Mouse (Mus musculus) kidney, adult 8-10 months (tissue): ENCODE data around the gene Ccdc149.

Experiments used
- DNase-seq, 2 experiments: peaks; one replicate each; pipeline ENCODE4 v3.0.0; 2022

Ccdc149 gene

DNA sequence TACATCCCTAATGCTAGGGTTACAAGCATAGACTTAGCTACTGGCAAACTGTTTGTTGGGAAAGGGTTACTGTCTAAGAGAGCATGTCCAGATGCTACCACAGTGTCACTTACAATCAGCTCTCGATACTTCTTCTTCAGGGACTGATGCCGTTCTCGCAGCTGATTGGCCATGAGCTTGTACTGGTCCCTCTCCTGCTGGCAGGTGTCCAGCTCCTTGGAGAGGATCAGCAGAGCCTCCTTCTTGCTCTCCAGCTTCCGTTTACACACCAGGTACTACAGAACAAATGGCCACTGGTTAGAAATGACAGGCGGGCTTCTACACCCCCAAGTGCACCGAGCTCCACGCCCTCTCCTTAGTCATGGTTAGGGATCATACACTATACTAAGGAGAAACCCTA is 32.4 kb downstream of the Ccdc149 start:
- DNase-seq = no peak

GRCm38 (mm10) chr5:52435533-52435932 is 35.8 kb downstream of the Ccdc149 start:
- DNase-seq = no peak

DNA sequence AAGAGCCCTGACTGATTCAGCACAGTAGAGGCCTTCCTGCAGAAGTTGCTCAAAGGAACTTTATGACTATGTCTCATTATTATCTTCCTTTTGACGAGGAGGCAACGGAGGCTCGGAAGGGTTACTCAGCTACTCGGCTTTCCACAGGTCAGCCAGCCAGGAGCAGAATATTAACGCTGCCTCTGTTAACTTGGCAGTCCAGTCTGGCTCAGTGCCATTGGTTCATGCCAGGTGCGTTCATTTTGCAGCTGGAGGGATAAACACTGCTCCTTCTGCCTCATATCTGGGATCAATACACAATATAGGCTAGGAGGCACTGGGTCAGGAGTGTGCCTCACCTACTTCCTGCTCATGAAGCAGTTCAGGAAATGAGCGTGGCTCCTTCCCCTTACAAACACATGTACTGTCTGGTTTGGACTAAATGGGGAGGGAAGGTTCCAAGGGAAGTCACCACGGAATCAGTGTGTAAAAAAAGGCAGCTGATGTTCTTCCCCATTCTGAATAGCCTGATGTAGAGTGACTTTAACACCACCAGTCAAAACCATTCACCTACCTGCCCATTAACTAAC is 40.0 kb downstream of the Ccdc149 start:
- peak; percentile 48 to 67 for DNase-seq

DNA sequence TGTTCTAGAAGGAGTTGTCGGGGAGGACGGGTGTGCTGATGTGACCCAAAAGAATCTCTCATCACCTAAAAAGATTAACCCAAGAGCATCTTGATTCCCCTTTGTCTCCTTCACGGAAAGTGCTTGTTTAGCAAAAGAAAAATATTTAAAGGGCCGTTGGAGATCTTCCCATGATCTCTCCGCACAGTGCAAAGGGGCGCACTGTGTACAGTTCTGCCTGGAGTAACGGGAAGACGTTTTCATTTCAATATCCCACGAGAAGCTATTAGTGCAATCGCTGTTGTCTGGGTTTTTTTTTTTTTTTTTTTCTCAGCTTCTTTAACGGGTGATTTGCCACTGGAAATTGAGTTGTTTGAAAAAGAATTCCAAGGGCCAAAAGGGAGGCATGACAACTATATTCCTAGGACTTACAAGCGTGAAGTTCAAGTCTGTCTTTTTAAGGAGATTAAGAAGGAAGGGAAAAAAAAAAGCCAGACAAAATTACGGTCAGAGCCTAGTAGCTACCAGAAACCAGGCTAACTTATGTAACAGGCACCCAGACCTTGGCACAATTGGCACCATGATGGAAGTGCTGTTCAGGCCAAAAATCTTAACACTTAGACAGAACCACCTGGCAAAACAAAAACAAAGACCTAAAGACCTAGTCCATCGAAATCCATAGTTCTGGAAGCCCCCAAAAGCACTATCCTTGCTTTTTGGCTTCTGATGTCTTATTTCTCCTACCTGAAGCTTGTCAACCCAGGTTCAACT is 41.4 kb downstream of the Ccdc149 start:
- DNase-seq = no peak

GRCm38 (mm10) chr5:52428613-52429012 is 42.7 kb downstream of the Ccdc149 start:
- DNase-seq = no peak

DNA sequence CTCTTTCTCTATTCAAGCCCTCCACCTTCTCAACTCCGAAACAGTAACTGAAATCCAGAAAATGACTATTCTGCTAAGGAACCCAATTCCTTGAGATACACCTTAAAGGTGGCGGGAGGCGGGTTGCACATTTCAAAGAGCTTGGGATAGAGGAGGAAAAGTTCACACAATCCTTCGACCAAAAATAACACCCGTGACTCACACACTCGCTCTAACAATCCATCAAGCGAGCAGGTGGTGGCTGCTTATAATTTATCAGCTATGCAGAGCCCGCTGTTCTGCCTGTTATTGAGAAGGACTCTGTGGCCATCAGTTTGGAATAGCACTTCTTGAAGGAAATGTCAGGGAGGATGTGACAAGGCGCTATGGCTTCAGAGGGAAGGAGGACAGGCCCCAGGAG is 45.5 kb downstream of the Ccdc149 start:
- DNase-seq = no peak

GRCm38 (mm10) chr5:52423893-52424292 is 47.4 kb downstream of the Ccdc149 start:
- DNase-seq = no peak

GRCm38 (mm10) chr5:52416485-52416884 is 54.8 kb downstream of the Ccdc149 start:
- DNase-seq = no peak

DNA sequence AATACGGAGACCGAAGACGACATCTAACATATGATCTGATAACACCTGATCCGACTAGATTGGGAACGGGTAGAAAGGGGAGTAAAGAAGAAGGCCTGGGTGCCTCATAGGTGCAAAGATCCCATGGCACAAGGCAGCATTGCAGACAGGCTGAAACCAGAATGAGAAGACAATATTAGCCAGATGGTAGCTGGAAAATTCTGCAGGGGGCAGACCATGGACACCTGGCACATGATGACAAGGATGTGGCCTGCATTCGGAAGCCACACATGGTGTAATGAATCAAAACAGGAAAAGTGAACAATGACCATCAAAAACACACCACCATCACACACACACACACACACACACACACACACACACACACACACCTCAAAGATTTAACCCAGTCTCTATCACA is 55.4 kb downstream of the Ccdc149 start:
- DNase-seq = no peak

DNA sequence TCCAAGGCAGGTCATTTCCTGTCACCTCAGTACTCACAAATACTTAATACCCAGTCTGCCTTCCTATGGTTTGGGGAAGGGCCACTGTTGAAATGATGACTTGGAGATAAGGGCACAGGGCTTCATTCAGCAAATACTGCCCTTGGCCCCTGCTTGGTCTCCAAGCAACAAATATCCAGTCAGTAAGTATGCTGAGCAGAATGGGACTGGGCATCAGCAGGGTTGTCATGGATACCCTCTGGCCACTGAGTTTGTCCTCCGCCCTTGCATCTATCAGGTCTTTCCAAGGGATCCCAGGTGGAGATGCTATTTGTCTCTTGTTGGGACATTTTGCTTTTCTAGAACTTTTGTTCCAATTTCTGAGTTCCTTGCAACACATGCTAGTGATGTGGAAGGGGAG is 56.1 kb downstream of the Ccdc149 start:
- DNase-seq = no peak

DNA sequence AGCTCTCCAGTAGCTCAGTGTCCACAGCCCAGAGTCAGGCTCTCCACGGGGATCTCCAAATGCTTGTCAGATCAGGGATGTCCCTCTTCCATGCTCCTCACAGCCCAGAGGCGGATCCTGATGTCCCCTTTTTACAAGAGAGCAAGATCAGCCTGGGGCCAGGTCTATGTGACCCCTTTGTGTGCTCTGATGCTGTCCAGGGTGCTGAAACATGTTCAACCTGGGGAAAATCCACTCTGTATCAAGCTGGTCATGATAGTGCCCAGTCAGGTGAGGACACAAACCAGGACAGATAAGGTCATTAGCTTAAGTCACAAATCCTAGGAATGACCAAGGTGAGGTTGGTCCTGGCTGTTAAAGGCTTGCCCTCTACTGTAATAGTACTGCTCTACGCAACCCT is 59.8 kb downstream of the Ccdc149 start:
- no peak for DNase-seq

DNA sequence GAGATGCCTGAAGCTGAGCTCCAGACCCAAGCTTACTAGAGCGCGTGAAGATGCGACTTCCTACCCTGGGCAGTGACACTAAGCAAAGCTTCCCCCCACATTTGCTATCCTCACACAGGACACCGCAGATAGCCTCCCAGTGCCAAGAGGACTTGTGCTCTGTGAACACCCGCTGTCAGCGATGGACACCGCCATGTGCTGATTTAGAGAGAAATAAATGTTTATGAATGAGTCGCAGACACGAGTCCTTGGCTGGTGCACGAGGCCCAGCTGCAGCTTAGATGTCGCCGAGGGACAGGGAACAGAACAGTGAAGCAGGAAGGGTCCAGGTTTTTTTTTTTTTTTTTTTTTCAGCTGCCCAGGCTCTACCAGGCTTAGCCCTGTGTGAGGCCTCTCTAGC is 61.1 kb downstream of the Ccdc149 start:
- no peak for DNase-seq

DNA sequence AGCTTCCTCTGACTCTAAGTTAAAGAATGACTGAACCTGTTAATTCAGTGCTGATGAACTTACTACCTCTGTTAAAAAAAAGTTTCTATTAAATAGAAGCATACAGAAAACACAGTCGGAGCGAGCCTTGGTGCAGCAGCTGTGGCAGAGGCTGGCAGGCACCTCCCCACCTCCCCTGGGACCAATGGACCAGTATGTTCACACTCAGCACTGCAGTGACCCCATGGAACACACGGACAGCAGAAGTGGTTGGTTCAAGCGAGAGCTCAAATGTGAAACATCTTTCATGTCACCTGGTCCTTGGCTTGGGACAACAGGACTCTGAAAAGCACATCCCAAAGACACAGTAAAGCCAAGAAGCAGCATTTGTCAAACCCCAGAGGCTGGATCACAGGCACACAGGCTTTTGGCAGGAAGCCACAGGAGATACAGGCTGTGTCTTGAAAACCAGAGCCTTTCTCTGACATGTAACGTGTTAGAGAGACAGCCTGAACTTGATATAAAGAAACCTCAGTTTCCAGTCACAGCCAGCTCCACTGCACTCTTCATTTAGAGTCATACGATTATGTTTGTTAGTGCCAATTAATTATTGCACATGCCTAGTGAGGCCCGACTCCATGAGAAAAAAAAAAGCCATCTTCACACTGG is 62.5 kb downstream of the Ccdc149 start:
- no peak for DNase-seq

GRCm38 (mm10) chr5:52404373-52404772 is 66.9 kb downstream of the Ccdc149 start:
- no peak for DNase-seq

DNA sequence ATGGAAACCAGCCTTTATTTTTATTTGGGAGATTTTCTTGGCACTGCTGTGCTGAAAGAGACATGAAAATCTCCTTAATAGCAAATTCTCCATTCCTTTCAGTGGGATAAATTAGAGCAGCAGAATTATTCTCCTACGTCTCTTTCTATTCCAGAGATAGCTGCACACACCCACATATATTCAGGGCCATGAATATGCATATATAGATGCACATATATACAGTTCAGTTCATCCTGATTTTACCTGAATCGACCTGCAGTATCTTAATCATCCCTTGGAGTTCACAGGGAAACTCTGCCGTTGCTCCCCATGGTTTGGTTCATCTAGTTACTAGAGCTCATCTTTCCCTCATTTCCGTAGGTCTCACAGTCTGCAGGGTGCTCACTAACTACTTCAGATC is 77.6 kb downstream of the Ccdc149 start:
- no peak for DNase-seq

GRCm38 (mm10) chr5:52391471-52391870 is 79.8 kb downstream of the Ccdc149 start:
- no peak for DNase-seq

DNA sequence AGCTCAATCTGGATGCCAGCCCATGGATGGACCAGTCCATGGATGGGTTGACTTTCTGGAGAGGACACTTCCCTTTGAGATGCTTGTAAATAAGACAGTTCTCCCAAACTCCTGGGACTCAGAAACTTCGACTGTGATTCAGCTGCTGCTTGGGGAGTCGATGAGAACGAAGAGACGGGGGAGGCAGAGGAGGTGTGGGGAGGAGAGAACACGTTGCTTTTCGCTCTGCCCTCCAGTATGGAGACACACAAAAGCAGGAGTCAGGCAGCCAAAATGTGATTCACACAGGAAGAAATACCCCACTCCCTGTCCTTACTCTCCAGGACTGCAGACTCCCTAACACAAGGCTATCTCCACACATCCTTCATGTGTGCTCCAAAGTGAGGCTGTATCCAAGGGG is 80.9 kb downstream of the Ccdc149 start:
- no peak for DNase-seq

DNA sequence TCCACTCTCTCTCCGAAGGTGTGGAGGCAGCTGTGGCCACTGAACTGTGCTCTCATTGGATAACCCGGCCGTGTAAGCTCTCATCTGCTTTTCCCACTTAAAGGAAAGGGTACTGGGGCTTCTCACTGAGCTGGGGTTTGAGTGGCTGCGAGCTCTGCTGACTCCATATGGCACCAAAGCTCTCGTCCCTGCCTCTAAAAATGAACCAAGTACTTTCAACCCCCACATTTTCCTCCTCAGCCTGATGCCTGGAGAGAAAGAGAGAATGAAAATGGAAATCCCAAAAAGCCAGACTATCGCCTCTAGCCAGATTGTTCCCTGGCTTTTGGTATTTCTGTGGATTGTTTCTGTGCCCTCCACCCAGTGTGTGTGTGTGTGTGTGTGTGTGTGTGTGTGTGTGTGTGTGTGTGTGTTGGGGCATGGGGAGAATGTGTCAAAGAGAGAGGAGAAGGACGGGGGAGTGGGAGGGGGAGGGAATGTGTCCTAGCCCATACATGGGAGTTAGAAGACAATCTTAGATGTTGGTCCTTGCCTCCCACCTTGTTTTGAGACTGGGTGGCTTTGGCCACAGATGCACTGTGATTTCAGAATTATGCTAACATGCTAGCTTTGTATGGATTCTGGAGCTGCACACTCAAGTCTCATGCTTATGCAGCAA is 83.1 kb downstream of the Ccdc149 start:
- DNase-seq = no peak

DNA sequence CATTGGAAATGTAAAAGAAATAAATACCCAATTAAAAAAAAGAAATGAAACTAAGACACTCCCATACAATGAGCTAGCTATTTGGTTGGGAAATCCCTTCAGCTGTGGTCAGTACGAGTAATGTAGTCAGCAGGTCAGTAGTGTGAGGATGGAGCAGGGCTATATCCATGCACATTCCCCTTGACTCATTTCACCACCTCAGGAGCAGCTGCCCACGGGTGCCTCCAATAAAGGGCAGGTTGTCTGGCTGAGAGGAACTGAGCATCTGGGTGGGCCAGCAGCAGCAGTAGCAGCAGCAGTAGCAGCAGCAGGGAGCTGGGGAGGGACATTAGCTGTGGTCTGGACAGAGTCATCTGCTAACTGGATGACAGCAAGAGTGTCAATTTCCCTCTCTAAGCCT is 85.3 kb downstream of the Ccdc149 start:
- no peak for DNase-seq

GRCm38 (mm10) chr5:52383748-52384147 is 87.6 kb downstream of the Ccdc149 start:
- DNase-seq = no peak

GRCm38 (mm10) chr5:52382837-52383236 is 88.5 kb downstream of the Ccdc149 start:
- DNase-seq = no peak

GRCm38 (mm10) chr5:52375847-52376246 is 95.5 kb downstream of the Ccdc149 start:
- no peak for DNase-seq

GRCm38 (mm10) chr5:52370901-52371300 is 100.4 kb downstream of the Ccdc149 start:
- no peak for DNase-seq
